Mouse (Mus musculus) retina, postnatal 1 day (tissue): Measurements from ENCODE around the gene Rps16.

Experiments
- DNase-seq: peaks from one replicate; pipeline ENCODE4 v3.0.0-alpha.2; 2012

The Rps16 gene

DNA sequence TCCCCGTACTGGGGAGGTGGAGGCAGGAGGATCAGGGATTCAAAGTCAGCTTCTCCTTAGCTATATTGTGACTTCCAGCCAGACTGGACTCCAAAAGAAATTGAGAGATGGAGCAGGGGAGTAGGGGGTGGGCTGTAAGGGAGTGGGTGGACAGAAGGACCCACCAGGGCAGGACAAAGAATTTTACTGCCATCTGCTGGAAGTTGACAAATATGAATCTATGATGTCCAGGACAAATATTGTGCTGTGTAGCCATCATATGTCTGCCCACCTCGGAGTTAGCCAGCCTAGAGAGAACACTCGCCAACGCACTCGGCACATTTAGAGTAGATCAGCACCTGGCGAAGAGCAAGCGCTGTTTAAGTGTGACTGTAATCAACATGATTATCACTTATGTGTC, 1.9 kb upstream of the Rps16 start:
- DNase-seq, result peak; percentile 66

- no peak for DNase-seq
Measured at GRCm38 (mm10) chr7:28351676-28352191, 1.3 kb downstream of the Rps16 start.

DNA sequence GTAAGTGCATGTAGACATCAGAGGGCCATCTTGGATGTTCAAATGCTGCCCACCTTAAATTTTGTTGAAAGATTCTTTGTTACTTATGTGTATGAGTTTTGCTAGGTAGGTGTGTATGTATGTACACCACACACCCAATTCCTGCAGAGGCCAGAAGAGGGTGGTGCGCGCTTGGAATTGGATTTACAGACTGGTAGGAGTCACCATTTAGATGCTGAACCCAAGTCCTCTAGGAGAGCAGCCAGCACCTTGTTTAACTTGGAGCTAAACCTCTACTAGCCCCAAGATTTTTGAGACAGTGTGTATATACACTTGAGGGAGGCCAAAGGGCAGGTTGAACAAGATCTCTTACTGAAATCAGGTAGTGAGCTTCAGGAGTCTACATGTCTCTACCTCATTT, 2.8 kb downstream of the Rps16 start:
- no peak for DNase-seq

DNA sequence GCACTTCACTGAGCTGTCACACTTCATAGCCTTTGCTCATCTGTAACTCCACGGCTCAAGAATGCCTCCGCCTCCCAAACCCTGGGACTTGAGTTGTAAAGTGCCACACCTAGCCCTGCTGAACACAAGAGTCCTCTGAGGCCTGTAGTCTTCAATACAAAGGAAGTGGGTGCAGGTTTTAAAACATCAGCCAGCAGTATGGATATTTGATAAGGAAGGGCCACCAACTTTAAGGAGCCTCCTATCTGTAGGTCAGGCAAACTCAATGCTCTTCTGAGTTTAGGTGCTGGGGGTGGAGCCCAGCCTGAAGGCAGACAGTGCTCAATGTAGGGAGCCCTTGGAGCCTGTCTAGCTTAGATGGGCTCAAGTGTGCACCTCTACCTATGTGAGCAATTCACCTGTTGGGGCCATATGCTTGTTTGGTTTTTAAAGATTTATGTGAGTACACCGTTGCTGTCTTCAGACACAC, 3.7 kb downstream of the Rps16 start:
- no peak for DNase-seq

DNA sequence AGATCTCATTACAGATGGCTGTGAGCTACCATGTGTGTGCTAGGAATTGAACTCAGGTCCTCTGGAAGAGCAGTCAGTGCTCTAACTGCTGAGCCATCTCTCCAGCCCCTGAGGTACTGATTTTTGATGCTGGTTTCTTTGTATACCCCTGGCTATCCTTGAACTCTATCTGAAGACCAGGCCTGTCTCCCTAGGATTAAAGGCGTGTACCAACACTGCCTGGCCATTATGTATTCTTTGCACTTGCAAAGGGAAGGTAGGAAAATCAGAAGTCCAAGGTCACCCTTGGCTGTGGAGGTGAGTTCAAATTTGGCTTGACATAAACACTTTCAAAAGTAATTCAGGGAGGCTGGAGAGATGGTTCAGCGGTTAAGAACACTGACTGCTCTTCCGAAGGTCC, 4.1 kb downstream of the Rps16 start:
- no peak for DNase-seq

- no peak for DNase-seq
Measured at GRCm38 (mm10) chr7:28355221-28355620, 4.8 kb downstream of the Rps16 start.

DNA sequence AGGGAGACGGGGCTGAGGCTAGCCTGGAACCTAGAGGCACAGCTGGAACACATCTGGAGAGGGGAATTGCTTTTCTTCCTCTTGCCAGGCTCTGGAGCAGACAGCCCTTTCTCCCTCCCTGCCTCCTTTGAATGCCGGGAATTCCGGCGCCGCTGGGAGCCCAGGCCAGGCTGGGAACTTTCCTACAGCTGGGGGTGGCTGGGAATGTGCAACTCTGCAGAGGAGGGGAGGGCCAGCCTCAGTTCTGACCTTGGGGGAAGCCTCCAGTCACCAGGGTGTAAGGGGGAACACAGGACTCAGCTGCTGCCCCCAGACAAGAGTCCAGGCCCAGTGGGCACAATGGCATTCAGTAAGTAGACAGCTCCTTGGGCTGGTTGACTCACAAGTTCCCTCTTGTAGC, 6.5 kb downstream of the Rps16 start:
- no peak for DNase-seq

GRCm38 (mm10) chr7:28357984-28358383, 7.5 kb downstream of the Rps16 start:
- DNase-seq, result peak; percentile 59

DNA sequence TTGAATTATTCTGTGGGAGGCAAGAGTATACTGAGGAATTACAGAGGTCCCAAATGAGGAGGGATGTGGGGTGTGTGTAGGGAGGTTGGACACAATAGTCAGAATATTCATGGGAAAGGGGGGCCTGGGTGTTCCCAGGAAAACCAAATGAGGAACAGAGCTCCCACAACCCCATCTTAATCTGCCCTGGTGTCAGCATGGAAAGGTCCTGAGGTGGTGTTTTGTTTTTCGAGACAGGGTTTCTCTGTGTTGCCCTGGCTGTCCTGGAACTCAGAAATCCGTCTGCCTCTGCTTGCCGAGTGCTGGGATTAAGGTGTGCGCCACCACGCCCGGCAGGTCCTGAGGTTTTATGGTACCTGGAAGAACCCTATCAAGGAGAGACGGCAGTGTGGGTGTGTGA, 8.0 kb downstream of the Rps16 start:
- no peak for DNase-seq

DNA sequence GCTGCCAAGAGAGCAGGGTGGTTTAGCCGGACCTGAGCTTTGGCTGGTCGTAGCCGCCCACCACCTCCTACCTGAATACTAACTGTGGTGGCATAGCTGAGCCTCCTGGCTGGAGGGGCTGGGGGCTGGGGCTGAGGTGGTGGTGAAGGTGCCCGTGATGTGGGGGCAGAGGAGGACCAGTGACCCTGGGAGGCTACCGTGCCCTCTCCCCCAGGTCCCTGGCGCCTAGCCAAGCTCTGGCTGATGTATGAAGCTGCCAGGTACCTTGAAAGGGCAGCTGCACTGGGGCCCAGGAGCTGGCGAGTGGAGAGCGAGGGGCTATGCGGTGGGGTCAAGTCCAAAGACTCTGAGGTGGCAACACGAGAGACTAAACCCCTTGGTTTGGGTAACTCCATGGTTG, 9.4 kb downstream of the Rps16 start:
- DNase-seq, result no peak

DNA sequence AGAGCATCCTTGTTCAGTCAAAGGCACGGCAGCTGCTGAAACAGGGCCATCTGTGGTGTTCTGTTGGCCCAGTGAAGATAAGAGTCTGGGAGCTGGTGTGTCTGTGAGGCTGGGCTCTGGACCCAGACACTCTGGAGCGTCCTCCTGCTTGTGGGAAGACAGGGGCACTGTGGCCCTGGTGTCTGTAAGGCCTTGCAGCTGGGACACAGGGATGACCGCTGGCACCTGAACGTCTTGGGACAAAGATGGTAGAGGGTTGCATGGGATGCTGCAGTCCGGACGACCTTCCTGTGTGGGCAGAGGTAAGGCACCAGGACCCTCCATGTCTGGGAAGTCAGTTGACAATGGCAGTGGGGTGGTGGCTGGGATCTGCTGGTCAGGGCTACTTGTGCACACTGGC, 9.8 kb downstream of the Rps16 start:
- DNase-seq, result no peak

GRCm38 (mm10) chr7:28361647-28362341, 11.3 kb downstream of the Rps16 start:
- no peak for DNase-seq

DNA sequence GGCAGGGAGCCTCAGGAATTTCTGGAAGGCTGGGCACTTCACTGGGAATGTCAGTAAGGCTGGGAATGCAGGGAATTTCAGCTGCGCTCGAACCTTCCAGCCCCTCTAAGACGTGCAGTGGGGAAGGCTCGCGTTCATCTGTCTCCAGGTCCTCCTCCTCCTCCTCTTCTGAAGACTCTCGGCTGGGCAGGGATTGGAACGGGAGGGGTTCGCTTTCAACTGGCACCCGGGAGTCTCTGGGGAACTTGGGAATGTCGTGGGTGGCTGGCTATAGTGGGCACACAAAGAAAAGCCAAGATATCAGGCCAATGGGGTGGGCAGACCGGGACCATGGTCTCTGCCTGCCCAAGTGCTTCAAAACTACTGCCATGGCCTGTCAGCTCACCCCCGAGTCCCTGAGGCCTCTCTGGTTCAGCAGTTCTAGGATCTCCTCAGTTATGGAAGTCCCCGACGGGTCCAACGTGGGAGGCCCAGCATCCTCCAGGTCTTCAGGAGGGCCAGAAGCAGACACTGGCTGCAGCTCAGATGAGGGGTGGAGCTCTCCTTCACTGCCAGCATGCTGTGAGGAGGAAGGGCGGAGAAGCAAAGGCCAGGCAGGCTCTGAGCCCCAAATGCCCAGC, 12.1 kb downstream of the Rps16 start:
- DNase-seq, result no peak

GRCm38 (mm10) chr7:28367663-28368275, 17.3 kb downstream of the Rps16 start:
- no peak for DNase-seq

GRCm38 (mm10) chr7:28368276-28368920, 17.9 kb downstream of the Rps16 start:
- DNase-seq, result no peak

DNA sequence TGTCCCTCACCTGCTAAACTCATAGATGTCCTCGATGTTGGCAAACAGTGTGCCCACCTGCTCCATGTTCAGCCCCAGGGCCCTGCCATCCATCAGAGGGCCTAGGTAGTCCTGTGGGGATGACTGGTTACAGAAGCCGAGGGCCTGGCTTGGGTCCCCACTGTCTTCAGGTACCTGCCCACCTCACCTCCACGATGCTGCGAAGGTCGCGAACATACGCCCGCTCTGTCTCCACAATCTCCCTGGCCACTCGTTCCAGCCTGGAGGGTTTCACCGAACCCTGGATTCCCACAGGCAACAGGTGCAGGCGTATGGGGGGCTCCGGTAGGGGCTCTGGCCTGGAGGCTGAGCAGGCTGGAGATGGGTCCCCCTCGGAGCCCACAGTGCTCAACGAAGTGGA, 19.6 kb downstream of the Rps16 start:
- no peak for DNase-seq

- DNase-seq, result no peak
Measured at GRCm38 (mm10) chr7:28370977-28371513, 20.6 kb downstream of the Rps16 start.

DNA sequence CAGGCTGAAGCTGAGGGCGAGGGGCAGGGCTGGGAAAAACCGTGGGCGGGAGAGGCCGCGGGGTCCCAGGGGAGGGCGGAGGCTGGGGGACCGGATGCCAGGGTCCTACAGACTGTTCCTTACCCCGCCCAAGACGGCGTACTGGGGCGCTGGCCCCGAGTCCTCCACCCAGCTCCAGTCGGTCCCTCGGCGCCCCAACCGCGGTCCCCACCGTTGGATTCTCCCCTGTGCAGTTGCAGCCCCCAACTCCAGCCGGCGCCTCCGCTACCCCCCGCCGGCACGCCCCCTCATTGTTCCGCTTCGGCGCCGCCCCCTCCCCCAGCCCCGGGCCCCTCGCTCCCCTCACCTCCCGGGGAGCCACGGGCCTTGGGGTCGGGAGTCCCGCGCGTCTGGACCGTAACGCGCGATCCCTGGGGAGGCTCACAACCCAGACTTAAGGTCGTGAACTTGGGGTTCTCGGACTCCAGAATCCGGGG, 21.1 kb downstream of the Rps16 start:
- peak; percentile 66 for DNase-seq

- DNase-seq, result peak; percentile 98
Measured at GRCm38 (mm10) chr7:28372251-28373108, 22.0 kb downstream of the Rps16 start, which contains the start of gene Plekhg2. Plekhg2 (minus strand) TSS chr7:28372599.

- peak; percentile 92 for DNase-seq
Measured at GRCm38 (mm10) chr7:28373131-28373581, 22.7 kb downstream of the Rps16 start.

GRCm38 (mm10) chr7:28373891-28374495, 23.5 kb downstream of the Rps16 start:
- no peak for DNase-seq
